In genomic region chr16:8732450-8732849, GRCm38 (mm10) we compare ENCODE assay signal across 16 mouse cellular contexts. TPM values are rescaled to one million over a fixed set of nuclear protein-coding genes. Genes with fewer than 3 reads are reported as not detected.
"Had no signal": no experiment of that assay in that cellular context is flagged by ENCODE, and none has a peak within 500 bp of the region (broad histone marks: within the 10 kb centered on the region; RNA-seq: fewer than 3 reads in every experiment).

No protein-coding gene starts in this region.

RNA-seq across cellular contexts. Expression of gene Gm5767, which starts 51.9 kb away (rescaled TPM):
- total RNA-seq: megakaryocyte progenitor cell, adult 5-6 weeks; neutrophil, adult 5-6 weeks had no signal
- polyA plus RNA-seq: liver, embryonic 16.5 days; lung, adult 2 months; lung, embryonic 15.5 days; lung, postnatal 0 days; macrophage; midbrain, embryonic 12.5 days; midbrain, embryonic 14.5 days; midbrain, embryonic 16.5 days; neural tube, embryonic 12.5 days; neural tube, embryonic 14.5 days; spleen, adult 2 months; stomach, embryonic 15.5 days; stomach, postnatal 0 days; urinary bladder, adult 2 months had no signal
